Mouse (Mus musculus) CH12.LX (cell line): ENCODE results near the gene Ngp. TPM values are rescaled to one million over a fixed set of nuclear protein-coding genes. Genes with fewer than 3 reads are reported as not detected.

ENCODE experiments used
- DNase-seq: peaks from one replicate; pipeline ENCODE4 v3.0.0-alpha.2; 2013; ENCODE audit errors: extremely low read depth
- H3K27ac ChIP-seq: 2 replicates; pipeline ENCODE4 v1.5.1; 2012; ENCODE audit warnings: low read depth, mild to moderate bottlenecking, control low read depth, moderate library complexity; ENCODE audit not compliant: insufficient read depth
- H3K27me3 ChIP-seq: replicated peaks from 2 replicates; pipeline ENCODE3; 2012; ENCODE audit warnings: inconsistent platforms
- H3K36me3 ChIP-seq, 2 experiments: replicated peaks in 1 of 2; 2 replicates each; pipeline versions ENCODE3 to v1.6.1; 2012; ENCODE audit warnings: inconsistent platforms in 1 of 2, low read length in 1 of 2, mild to moderate bottlenecking in 1 of 2, mixed read lengths in 1 of 2, moderate library complexity in 1 of 2; ENCODE audit not compliant: control insufficient read depth in 1 of 2, insufficient read depth in 1 of 2
- H3K4me1 ChIP-seq, 2 experiments: 2 replicates each; pipeline ENCODE4 v1.6.1; 2012; ENCODE audit warnings: inconsistent platforms in 1 of 2, moderate library complexity in 1 of 2; ENCODE audit not compliant: insufficient read depth in 2 of 2, control insufficient read depth in 1 of 2
- H3K4me2 ChIP-seq: 2 replicates; pipeline ENCODE4 v1.6.1; 2012; ENCODE audit warnings: low read depth, mild to moderate bottlenecking, control low read depth; ENCODE audit not compliant: poor library complexity, insufficient read depth, severe bottlenecking
- H3K4me3 ChIP-seq, 3 experiments: fragments of 150-350 bp in 1 of 3; sonication (generic) in 1 of 3; replicated peaks in 1 of 3; 2 replicates each; pipeline versions ENCODE3 to v1.5.1; 2011 to 2012; ENCODE audit warnings: low read depth in 2 of 3, low read length in 2 of 3, mild to moderate bottlenecking in 2 of 3, moderate library complexity in 2 of 3, control low read depth in 1 of 3, improper control_type of control experiment in 1 of 3, inconsistent platforms in 1 of 3, mixed read lengths in 1 of 3; ENCODE audit not compliant: poor library complexity in 1 of 3
- H3K79me2 ChIP-seq: replicated peaks from 2 replicates; pipeline ENCODE4 v1.6.1; 2012; ENCODE audit warnings: mild to moderate bottlenecking, moderate library complexity; ENCODE audit not compliant: control insufficient read depth, poor library complexity, insufficient read depth, severe bottlenecking; ENCODE audit errors: extremely low read depth
- H3K9ac ChIP-seq: 2 replicates; pipeline ENCODE4 v1.6.1; 2012; ENCODE audit warnings: low read depth, mild to moderate bottlenecking, control low read depth, moderate library complexity; ENCODE audit not compliant: insufficient read depth
- H3K9me3 ChIP-seq: replicated peaks from 2 replicates; pipeline ENCODE3; 2012; ENCODE audit warnings: low read length, inconsistent platforms, mixed read lengths
- BHLHE40 ChIP-seq: IDR thresholded peaks from 2 replicates; pipeline ENCODE4 v1.6.1; 2011; ENCODE audit warnings: mild to moderate bottlenecking, low read depth, low read length, improper control_type of control experiment
- CHD1 ChIP-seq: IDR thresholded peaks from 2 replicates; pipeline ENCODE4 v1.6.1; 2012; ENCODE audit warnings: low read depth, low read length, improper control_type of control experiment, inconsistent platforms
- CHD2 ChIP-seq: IDR thresholded peaks from 2 replicates; pipeline ENCODE4 v1.6.1; 2011; ENCODE audit warnings: low read length, improper control_type of control experiment
- ELF1 ChIP-seq: IDR thresholded peaks from 2 replicates; pipeline ENCODE4 v1.6.1; 2014; ENCODE audit warnings: low read depth, mild to moderate bottlenecking, inconsistent platforms, low read length, improper control_type of control experiment
- HCFC1 ChIP-seq: IDR thresholded peaks from 2 replicates; pipeline ENCODE4 v1.6.1; 2012; ENCODE audit warnings: low read depth, mild to moderate bottlenecking, inconsistent platforms, low read length, improper control_type of control experiment
- JUN ChIP-seq: IDR thresholded peaks from 2 replicates; pipeline ENCODE4 v1.6.1; 2011; ENCODE audit warnings: low read depth, mild to moderate bottlenecking, low read length, improper control_type of control experiment, moderate library complexity; ENCODE audit not compliant: insufficient read depth
- JUND ChIP-seq: conservative IDR thresholded peaks from 2 replicates; pipeline ENCODE4 v1.6.1; 2011; ENCODE audit warnings: low read depth, low read length, improper control_type of control experiment
- KAT2A ChIP-seq: IDR thresholded peaks from 2 replicates; pipeline ENCODE4 v1.6.1; 2012; ENCODE audit warnings: low read length, improper control_type of control experiment, inconsistent platforms; ENCODE audit not compliant: insufficient replicate concordance
- MAX ChIP-seq: IDR thresholded peaks from 2 replicates; pipeline ENCODE4 v1.6.1; 2011; ENCODE audit warnings: low read length, improper control_type of control experiment
- MEF2A ChIP-seq: IDR thresholded peaks from 2 replicates; pipeline ENCODE4 v1.6.1; 2014; ENCODE audit warnings: low read depth, mild to moderate bottlenecking, inconsistent platforms, low read length, improper control_type of control experiment, borderline replicate concordance
- MXI1 ChIP-seq: IDR thresholded peaks from 2 replicates; pipeline ENCODE4 v1.6.1; 2011; ENCODE audit warnings: mild to moderate bottlenecking, low read depth, low read length, improper control_type of control experiment
- MYC ChIP-seq: IDR thresholded peaks from 2 replicates; pipeline ENCODE4 v1.6.1; 2011; ENCODE audit warnings: low read depth, mild to moderate bottlenecking, improper control_type of control experiment, low read length
- NELFE ChIP-seq: IDR thresholded peaks from 2 replicates; pipeline ENCODE4 v1.6.1; 2011; ENCODE audit warnings: low read depth, low read length, improper control_type of control experiment
- NRF1 ChIP-seq: IDR thresholded peaks from 2 replicates; pipeline ENCODE4 v1.6.1; 2014; ENCODE audit warnings: low read depth, mild to moderate bottlenecking, inconsistent platforms, low read length, improper control_type of control experiment, moderate library complexity
- POLR2A ChIP-seq: IDR thresholded peaks from 2 replicates; pipeline ENCODE4 v1.6.1; 2011; ENCODE audit warnings: low read depth, mild to moderate bottlenecking, improper control_type of control experiment, low read length
- POLR2AphosphoS2 ChIP-seq: IDR thresholded peaks from 2 replicates; pipeline ENCODE4 v1.6.1; 2011; ENCODE audit warnings: low read depth, low read length, improper control_type of control experiment
- RCOR1 ChIP-seq: conservative IDR thresholded peaks from 2 replicates; pipeline ENCODE4 v1.6.1; 2012; ENCODE audit warnings: low read depth, mild to moderate bottlenecking, inconsistent platforms, low read length, improper control_type of control experiment
- SIN3A ChIP-seq: IDR thresholded peaks from 2 replicates; pipeline ENCODE4 v1.6.1; 2012; ENCODE audit warnings: low read length, improper control_type of control experiment, inconsistent platforms
- SMC3 ChIP-seq: IDR thresholded peaks from 2 replicates; pipeline ENCODE4 v1.6.1; 2011; ENCODE audit warnings: low read depth, low read length, improper control_type of control experiment
- UBTF ChIP-seq: IDR thresholded peaks from 2 replicates; pipeline ENCODE4 v1.6.1; 2012; ENCODE audit warnings: low read depth, mild to moderate bottlenecking, inconsistent platforms, low read length, improper control_type of control experiment, moderate library complexity
- USF1 ChIP-seq: IDR thresholded peaks from 2 replicates; pipeline ENCODE4 v1.6.1; 2014; ENCODE audit warnings: low read depth, mild to moderate bottlenecking, inconsistent platforms, low read length, improper control_type of control experiment
- USF2 ChIP-seq: conservative IDR thresholded peaks from 2 replicates; pipeline ENCODE4 v1.6.1; 2011; ENCODE audit warnings: low read depth, low read length, improper control_type of control experiment
- ZKSCAN1 ChIP-seq: IDR thresholded peaks from 2 replicates; pipeline ENCODE4 v1.6.1; 2012; ENCODE audit warnings: low read depth, inconsistent platforms, low read length, improper control_type of control experiment, borderline replicate concordance
- ZMIZ1 ChIP-seq: IDR thresholded peaks from 2 replicates; pipeline ENCODE4 v1.6.1; 2012; ENCODE audit warnings: low read depth, mild to moderate bottlenecking, inconsistent platforms, low read length, improper control_type of control experiment
- dilution Hi-C: fragments of 300-500 bp; cut with MboI; formaldehyde crosslinking; loops from 2 replicates; pipeline ENCODE4 v1.14.3; 2020; ENCODE audit warnings: low sequenced_read_pairs; ENCODE audit not compliant: extremely low pct_unique_long_range_greater_than_20kb, extremely low pct_ligation_motif_present
- in situ Hi-C: fragments of 300-500 bp; cut with MboI; formaldehyde crosslinking; loops from 3 replicates; pipeline ENCODE4 v1.14.3; 2019; ENCODE audit warnings: low sequenced_read_pairs, low pct_ligation_motif_present, low pct_unique_long_range_greater_than_20kb, mixed read lengths
- polyA plus RNA-seq: library from polyadenylated mRNA; unstranded; fragments of >175 nt; gene quantifications from 2 replicates; pipeline ENCODE4 v1.2.1, GENCODE M21; 2012; ENCODE audit warnings: low read depth; ENCODE audit not compliant: insufficient read length
- total RNA-seq, 2 experiments: library from RNA; depleted of rRNA; stranded (reverse); fragments of 300-350 nt in 1 of 2; fragments of >200 nt in 1 of 2; gene quantifications; 2 replicates each; pipeline ENCODE4 v1.2.3; 2012 to 2014

The Ngp gene
- total and polyA plus RNA-seq, 3 experiments = not detected

DNA sequence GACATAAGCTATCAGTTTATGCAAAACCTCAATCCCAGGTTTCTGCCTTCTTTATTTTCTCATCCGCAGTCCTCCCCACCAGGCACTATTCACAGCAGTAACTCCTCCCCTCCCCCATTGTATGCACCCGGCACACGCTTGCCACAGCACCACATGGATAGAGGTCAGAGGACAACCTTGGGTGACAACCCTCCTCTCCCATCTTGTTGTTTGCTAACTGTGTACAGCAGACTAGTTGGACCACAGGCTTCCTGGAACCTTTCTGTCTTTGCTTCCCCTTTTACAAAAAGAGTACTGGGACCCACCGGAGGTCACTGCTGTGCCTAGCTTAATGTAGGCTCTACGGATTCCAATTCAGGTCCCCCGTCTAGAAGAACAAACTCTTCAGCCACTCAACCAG lies 21.0 kb downstream of the Ngp start:
- dilution Hi-C loops = no loop called here
- Histone ChIP-seq H3K79me2 (no peaks in the 10 kb centered on the region), H3K9ac (no peak overlapping the region), H3K27ac (no peak overlapping the region), H3K4me3 (no peak overlapping the region), H3K27me3 (no peaks in the 10 kb centered on the region), H3K36me3 (peaks cover 10 to 32% of the 10 kb centered on the region in 2 experiments), H3K9me3 (no peaks in the 10 kb centered on the region), H3K4me2 (no peak overlapping the region), H3K4me1 (peaks cover 9 to 46% of the 10 kb centered on the region in 2 experiments)
- TF ChIP-seq HCFC1 = no peak
- no peak for TF ChIP-seq NRF1
- TF ChIP-seq POLR2A = no peak
- no peak for TF ChIP-seq ZMIZ1
- TF ChIP-seq UBTF = no peak
- TF ChIP-seq MYC = no peak
- no peak for TF ChIP-seq SIN3A
- TF ChIP-seq SMC3 = no peak
- no peak for TF ChIP-seq JUND
- no peak for TF ChIP-seq KAT2A
- TF ChIP-seq BHLHE40 = no peak
- no peak for TF ChIP-seq USF1
- TF ChIP-seq MEF2A = no peak
- no peak for TF ChIP-seq RCOR1
- TF ChIP-seq MXI1 = no peak
- no peak for TF ChIP-seq JUN
- no peak for TF ChIP-seq CHD1
- TF ChIP-seq MAX = no peak
- in situ Hi-C loops = no loop called here
- no peak for DNase-seq

DNA sequence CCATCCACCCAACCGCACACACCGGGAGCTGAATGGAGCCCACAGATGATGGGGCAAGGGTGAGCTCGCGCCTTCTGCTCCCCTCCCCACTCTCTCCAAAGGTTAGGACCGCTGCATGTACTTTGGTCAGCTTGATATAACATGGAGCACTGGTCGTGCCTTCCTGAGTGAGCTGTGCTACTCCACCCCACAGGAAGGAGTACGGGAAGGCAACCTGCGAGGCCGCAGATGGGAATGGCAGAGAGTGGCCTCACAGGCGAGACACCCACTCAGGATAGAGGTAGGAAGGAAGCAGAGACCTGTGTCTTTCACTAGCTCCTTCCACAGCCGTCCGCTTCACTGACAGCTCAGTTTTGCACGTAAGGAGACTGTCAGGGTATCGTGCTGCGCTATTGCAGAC lies 28.8 kb downstream of the Ngp start:
- Histone ChIP-seq H3K4me3 (no peak overlapping the region), H3K9me3 (peaks cover 6% of the 10 kb centered on the region), H3K79me2 (no peaks in the 10 kb centered on the region), H3K36me3 (peaks cover 19 to 43% of the 10 kb centered on the region in 2 experiments), H3K9ac (no peak overlapping the region), H3K4me1 (peaks cover 5 to 15% of the 10 kb centered on the region in 2 experiments), H3K27ac (no peak overlapping the region), H3K27me3 (no peaks in the 10 kb centered on the region), H3K4me2 (no peak overlapping the region)
- dilution Hi-C loops = no loop called here
- TF ChIP-seq JUND (no peak), USF1 (no peak), USF2 (no peak), ELF1 (no peak), POLR2AphosphoS2 (no peak), MEF2A (no peak), ZKSCAN1 (no peak), MAX (no peak), CHD2 (no peak), UBTF (no peak), HCFC1 (no peak), NELFE (no peak), JUN (no peak), SIN3A (no peak)
- in situ Hi-C loops = no loop called here
- DNase-seq = no peak
